Mouse (Mus musculus): ENCODE measurements around the gene Clec4n.
"Not testable (repeated sequence)": the region's sequence is repeated elsewhere in the genome, so short reads cannot be mapped to it uniquely, and the experiment has no call there.

The Clec4n gene

DNA sequence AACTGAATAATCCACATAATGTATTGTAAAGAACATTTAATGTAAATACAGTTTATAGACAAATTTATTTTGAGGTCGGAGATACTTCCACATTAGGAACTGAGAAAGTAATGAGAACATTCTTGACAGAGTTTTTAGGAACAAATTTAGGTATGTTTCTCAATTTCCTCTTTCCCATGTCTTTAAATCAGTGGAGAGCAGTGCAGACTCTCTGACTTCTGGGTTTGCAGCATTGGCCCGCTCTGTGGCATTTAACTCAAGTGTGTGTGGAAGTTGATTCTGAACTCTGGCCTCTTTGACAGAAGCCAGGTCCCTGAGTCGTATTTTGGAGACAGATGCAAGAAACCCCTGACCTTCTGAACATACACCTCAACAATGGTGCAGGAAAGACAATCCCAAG lies at the start of gene Clec4n:
Gene Clec4n (plus strand): TSS at position 200 of the 400 bp plus-strand sequence.
- DNase-seq (ENCODE audit: low spot score), result no peak

DNA sequence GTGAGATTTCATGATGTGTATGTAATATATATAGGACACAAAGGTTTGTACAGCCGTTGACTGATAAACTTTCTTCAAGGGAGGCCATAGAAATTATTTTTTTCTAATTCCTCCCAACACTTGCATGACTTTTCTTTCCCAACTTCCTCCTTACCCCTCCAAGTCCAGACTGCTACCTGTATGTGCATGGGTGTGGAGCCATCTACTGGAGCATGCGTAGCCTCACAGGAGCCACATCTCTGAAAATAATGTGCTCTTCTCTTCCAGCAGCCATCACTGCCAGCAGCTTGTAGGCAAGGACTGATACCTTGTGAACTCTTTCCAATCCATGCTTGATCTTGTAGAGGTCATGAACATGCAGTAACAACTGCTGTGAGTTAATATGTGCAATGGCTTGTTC lies 44.8 kb upstream of the Clec4n start:
- DNase-seq (ENCODE audit: low spot score), result not testable (repeated sequence)

GRCm38 (mm10) chr6:123207187-123208076 lies 22.2 kb upstream of the Clec4n start:
- no peak for DNase-seq (ENCODE audit: low spot score)

- DNase-seq (ENCODE audit: low spot score), result not testable (repeated sequence)
Observed at GRCm38 (mm10) chr6:123208077-123208439, 21.6 kb upstream of the Clec4n start.

GRCm38 (mm10) chr6:123211726-123212125 lies 17.9 kb upstream of the Clec4n start:
- DNase-seq (ENCODE audit: low spot score), result no peak

- DNase-seq (ENCODE audit: low spot score), result no peak
Observed at GRCm38 (mm10) chr6:123227519-123228166, 2.0 kb upstream of the Clec4n start.

GRCm38 (mm10) chr6:123231149-123231548 lies 1.5 kb downstream of the Clec4n start:
- DNase-seq (ENCODE audit: low spot score), result no peak

DNA sequence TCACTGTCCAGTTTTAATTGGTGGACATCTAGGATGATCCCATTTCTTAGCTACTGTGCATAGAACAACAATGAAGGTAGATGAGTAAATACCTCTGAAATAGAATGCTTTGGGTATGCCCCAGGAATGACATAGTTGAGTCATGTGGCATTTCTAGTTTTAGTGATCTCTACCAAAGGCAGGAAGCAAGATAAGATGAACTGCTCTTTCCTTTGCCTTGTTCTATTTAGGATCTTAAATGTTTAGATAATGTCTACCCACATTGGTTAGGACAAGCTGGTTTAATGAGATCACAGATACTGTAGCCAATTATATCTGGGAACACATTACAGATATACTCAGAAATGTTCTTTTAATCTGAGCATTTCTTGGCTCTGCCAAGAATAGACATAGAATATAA lies 7.9 kb downstream of the Clec4n start:
- no peak for DNase-seq (ENCODE audit: low spot score)

GRCm38 (mm10) chr6:123244201-123244600 lies 14.6 kb downstream of the Clec4n start:
- no peak for DNase-seq (ENCODE audit: low spot score)

GRCm38 (mm10) chr6:123248862-123249261 lies 19.2 kb downstream of the Clec4n start:
- not testable (repeated sequence) for DNase-seq (ENCODE audit: low spot score)

DNA sequence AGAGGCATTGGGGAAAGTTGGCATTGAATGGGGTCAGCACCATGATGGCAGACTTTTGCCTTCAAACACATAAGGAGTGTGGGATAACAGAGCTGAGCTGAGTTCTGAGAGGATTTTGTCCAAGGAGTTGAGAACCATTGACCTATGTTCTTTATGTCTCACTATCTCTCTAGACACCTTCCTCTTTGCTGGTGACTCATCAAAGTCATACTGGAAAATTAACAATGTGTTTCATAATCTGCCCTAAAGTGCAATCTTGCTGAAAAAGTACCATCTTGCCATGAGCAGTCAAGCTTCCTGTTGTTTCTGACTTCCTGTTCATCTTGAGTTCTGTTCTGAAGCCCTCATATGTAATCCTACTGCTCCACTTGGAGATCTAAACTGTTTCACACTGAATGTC lies 23.1 kb downstream of the Clec4n start:
- no peak for DNase-seq (ENCODE audit: low spot score)

- no peak for DNase-seq (ENCODE audit: low spot score)
Observed at GRCm38 (mm10) chr6:123258946-123259345, 29.3 kb downstream of the Clec4n start.

DNA sequence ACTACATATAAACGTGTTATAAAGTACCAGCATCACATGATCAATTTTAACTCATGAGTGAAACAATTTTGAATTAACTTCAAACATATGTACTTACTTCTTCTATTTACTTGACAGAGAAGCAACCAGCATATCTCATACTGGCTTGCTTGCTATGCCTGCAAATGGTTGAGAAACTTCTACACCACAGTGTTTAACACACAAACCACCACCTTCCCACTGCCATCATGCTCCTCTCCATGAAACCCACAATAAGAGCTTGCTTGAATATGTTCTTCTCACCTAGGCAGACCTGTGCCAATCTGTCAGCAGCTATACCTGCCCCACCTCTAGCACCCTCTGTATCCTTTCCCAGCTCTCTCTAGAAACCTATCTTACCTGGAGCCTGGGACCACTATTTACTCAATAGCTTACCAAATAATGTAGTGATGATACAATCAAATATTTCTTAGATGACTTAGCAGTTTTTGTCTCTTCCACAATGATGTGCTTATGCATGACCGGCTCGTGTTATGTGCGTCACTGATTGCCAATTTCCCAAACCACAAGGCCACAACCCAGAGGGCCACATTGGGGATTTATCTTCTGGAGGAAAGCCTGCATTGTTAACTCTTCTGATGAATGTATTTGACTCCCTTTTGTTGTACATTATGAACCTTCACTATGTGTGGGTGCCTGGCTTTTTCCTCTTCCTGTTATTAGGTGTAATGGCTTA lies 30.4 kb downstream of the Clec4n start:
- DNase-seq (ENCODE audit: low spot score), result no peak

DNA sequence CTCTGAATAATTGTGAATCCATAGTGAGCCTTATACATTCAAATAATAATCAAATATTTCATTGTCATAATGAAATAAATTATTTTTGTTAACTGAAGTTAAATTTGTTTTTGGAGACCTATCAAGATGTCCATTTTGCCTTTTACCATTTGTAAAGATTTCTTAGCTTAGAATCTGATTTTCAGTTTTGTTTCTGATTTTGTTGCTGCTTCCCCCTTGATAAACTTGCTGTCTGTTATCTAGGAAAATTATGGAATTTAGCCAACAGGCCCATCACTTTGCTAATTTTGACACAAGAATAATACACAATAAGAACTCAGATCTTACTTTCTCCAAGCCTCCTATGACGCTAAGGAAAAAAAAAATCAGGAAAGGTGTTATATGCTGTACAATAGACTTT lies 31.2 kb downstream of the Clec4n start:
- no peak for DNase-seq (ENCODE audit: low spot score)

GRCm38 (mm10) chr6:123261555-123262161 lies 32.0 kb downstream of the Clec4n start, which contains the start of gene Clec4d:
Gene Clec4d, plus strand, starts transcription at chr6:123262111.
- DNase-seq (ENCODE audit: low spot score), result no peak

GRCm38 (mm10) chr6:123264194-123264593 lies 34.6 kb downstream of the Clec4n start:
- no peak for DNase-seq (ENCODE audit: low spot score)

DNA sequence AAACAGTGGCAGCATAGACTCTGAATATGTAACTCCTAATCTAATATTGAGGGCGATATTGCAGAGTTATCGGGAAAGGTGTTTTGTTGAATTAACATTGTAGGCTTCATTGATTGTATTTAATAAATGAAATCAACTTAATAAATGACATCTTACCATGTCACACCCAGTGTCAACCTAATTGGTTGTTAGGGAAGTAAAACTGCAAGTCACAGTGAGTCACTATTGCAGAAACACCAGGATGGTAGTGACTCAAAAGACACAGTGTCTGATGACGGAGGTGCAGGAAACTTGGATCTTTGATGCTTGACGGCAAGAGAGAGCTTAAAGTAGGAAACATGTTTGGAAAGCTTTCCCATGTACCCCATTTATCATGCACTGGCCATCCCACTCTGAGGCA lies 36.2 kb downstream of the Clec4n start:
- DNase-seq (ENCODE audit: low spot score), result no peak

DNA sequence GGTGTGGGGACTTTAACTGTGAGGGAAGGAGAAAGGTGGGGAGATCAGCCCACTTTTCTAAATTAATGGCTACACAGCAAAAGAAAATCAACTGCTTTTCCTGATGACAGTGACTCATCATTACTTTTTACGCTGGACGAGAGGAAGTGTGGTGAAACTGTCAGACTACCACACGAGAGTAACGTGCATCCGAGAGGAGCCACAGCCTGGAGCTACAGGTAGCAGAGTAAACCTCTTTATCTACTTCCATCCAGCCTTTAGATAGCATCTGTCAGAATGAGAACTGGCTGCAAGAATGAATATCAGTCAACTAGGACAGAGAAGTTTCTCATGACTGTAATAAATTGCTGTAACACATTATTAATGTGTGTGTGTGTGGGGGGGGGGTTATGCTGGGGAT lies 37.3 kb downstream of the Clec4n start:
- no peak for DNase-seq (ENCODE audit: low spot score)

- no peak for DNase-seq (ENCODE audit: low spot score)
Observed at GRCm38 (mm10) chr6:123279443-123279842, 49.8 kb downstream of the Clec4n start.

DNA sequence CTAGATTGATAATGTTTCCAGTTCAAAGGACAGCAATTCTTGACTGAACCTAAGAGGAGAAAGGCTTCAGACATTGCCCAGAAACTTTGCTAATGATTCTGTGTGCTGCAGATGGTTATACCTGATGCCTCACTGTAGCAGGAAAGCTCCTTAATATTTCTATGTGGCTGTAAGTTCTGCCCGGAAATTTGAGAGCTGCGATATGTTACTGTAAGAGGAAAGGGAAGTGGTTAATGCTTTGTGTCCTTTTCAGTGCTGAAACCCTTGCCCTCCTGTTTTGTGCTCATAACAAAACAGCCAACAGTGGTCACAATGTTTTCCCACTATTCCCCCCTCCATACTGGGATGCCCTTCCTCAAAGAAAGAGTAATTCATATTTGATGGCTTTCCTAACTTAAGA lies 56.7 kb downstream of the Clec4n start:
- no peak for DNase-seq (ENCODE audit: low spot score)

DNA sequence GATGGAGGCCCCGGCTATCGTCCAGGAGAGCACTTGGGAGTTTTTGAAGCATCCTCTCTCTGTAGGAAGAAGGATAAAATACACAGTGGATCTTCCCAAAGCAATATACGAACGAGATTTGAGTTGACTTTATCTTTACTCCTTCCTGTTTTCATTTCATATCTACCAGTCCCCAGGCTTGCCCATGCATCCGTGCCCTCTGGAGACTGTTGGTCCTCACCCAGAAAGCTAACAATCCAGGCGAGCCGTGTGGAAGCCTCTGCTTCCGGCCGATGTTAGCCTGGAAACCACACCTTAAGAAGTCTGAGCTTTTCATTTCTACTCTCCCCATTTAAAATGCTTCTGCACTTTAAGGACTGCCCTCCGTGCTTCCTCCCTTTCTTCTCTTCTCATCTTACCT lies 59.3 kb downstream of the Clec4n start:
- no peak for DNase-seq (ENCODE audit: low spot score)

GRCm38 (mm10) chr6:123289753-123290152 lies 60.1 kb downstream of the Clec4n start, which contains the start of gene Clec4e:
Gene Clec4e, minus strand, starts transcription at chr6:123289870.
- no peak for DNase-seq (ENCODE audit: low spot score)

All from MN1 (cell line).